In the genomic region with DNA sequence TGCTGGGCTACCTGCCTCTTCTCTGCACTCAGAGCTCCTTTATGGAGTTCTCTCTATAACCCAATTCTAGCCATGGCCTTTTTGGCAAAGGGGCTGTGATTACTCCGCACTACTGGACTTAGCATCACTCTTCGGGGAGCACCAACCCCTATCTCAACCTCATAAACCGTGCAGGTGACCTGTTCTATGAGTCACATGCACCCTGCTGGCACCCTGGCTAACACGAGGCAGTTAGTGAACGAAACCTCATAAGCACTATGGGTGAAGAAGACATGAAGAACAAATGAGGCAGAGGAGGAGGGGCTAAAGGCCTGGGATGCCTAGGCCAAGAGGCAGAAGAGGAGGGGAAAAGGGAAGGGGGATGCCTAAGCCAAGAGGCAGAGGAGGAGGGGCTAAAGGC, we compare ENCODE assay signal across 12 mouse cellular contexts.
"Had no signal": no experiment of that assay in that cellular context is flagged by ENCODE, and none has a peak within 500 bp of the region (broad histone marks: within the 10 kb centered on the region; RNA-seq: fewer than 3 reads in every experiment).

No protein-coding gene starts in this region.

- H3K36me3 ChIP-seq: liver, embryonic 15.5 days had no signal

- H3K27me3 ChIP-seq: liver, embryonic 15.5 days; midbrain, embryonic 12.5 days had no signal

- H3K27ac ChIP-seq: limb, embryonic 10.5 days; liver, embryonic 15.5 days; midbrain, embryonic 12.5 days had no signal

- DNase-seq: kidney, adult 8-10 months; kidney, postnatal 36 days; lung, adult 2 months; lung, postnatal 4 days; right cerebral cortex, postnatal 14 days; thymus, postnatal 36 days had no signal

- ATAC-seq: intestine, embryonic 16.5 days; lung, postnatal 0 days had no signal

- H3K9me3 ChIP-seq: limb, embryonic 10.5 days; liver, embryonic 15.5 days; midbrain, embryonic 12.5 days had no signal

- H3K4me3 ChIP-seq: limb, embryonic 10.5 days; liver, embryonic 15.5 days; midbrain, embryonic 12.5 days had no signal

- H3K9ac ChIP-seq: liver, embryonic 15.5 days; midbrain, embryonic 12.5 days had no signal

- H3K4me2 ChIP-seq: liver, embryonic 11.5 days; liver, embryonic 15.5 days; midbrain, embryonic 12.5 days had no signal
